Mouse (Mus musculus) thymus, postnatal 36 days (tissue): ENCODE data around the gene Ptprk.

Experiments used
- DNase-seq, 2 experiments: peaks; one replicate each; pipeline ENCODE4 v3.0.0; 2022; ENCODE audit warnings: mixed read lengths in 2 of 2

The Ptprk gene

GRCm38 (mm10) chr10:28567441-28567840 lies 492.8 kb downstream of the Ptprk start:
- DNase-seq = peak; percentile 28 to 29

GRCm38 (mm10) chr10:28568047-28568446 lies 493.4 kb downstream of the Ptprk start:
- DNase-seq = peak; percentile 57 to 67

GRCm38 (mm10) chr10:28579596-28579995 lies 505.0 kb downstream of the Ptprk start:
- no peak for DNase-seq

- no peak for DNase-seq
These were observed 512.0 kb downstream of the Ptprk start for GRCm38 (mm10) chr10:28586565-28587138.

GRCm38 (mm10) chr10:28588401-28588800 lies 513.8 kb downstream of the Ptprk start:
- DNase-seq = no peak

GRCm38 (mm10) chr10:28590822-28591221 lies 516.2 kb downstream of the Ptprk start:
- no peak for DNase-seq

- DNase-seq = peak; percentile 45 to 55
These were observed 519.1 kb downstream of the Ptprk start for GRCm38 (mm10) chr10:28593566-28594292.

GRCm38 (mm10) chr10:28596897-28597296 lies 522.3 kb downstream of the Ptprk start:
- peak; percentile 58 to 74 for DNase-seq

GRCm38 (mm10) chr10:28609136-28609535 lies 534.5 kb downstream of the Ptprk start:
- no peak for DNase-seq

GRCm38 (mm10) chr10:28614396-28614795 lies 539.8 kb downstream of the Ptprk start:
- DNase-seq = no peak

GRCm38 (mm10) chr10:28617203-28617602 lies 542.6 kb downstream of the Ptprk start:
- no peak for DNase-seq

GRCm38 (mm10) chr10:28618002-28618401 lies 543.4 kb downstream of the Ptprk start:
- peak in 1 of 2 experiments; percentile 22 for DNase-seq

- DNase-seq = peak; percentile 43 to 75
These were observed 544.8 kb downstream of the Ptprk start for GRCm38 (mm10) chr10:28619415-28619814.

GRCm38 (mm10) chr10:28636096-28636495 lies 561.5 kb downstream of the Ptprk start:
- DNase-seq = no peak

- no peak for DNase-seq
These were observed 567.3 kb downstream of the Ptprk start for GRCm38 (mm10) chr10:28641887-28642286.
